Mouse (Mus musculus): ENCODE results near the gene Pde10a.
A peak's percentile ranks its signal among the peaks of the same experiment; 100 is the strongest.

The Pde10a gene

DNA sequence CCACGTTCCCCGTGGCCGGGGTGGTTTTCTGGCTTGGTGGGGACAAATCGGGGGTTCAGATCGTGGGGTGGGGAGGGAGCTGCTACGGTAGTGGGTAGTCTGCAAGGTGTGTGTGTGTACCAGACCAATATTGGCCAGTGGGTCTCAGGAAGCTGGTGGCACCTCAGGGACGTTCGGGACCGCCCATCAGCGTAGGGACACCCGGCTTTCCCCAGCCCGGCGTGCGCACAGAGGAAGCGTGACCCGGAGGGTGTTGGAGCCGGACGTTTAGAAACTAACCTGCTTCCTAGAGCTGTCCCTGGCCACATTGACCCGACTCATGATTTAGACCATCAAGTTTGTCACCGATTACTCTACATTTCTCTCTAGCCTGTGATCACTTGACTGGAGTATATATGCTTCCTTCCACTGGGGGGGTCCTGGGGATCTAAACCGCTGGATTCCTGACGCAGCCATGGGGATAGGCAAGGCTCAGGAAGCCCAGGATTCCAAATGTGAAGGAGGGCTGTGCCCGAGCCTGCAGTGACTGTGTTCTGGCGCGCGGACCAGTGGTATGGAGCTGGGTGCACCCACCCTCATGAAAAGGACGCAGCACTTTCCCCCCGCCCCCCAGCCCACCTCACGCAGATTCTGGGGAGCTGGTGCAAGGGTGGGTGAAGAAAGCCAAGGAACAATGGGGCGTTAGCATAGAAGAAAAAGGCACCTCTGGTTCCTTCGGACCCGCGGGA lies 277.2 kb downstream of the Pde10a start:
- peak; percentile 39 to 41 for DNase-seq

DNA sequence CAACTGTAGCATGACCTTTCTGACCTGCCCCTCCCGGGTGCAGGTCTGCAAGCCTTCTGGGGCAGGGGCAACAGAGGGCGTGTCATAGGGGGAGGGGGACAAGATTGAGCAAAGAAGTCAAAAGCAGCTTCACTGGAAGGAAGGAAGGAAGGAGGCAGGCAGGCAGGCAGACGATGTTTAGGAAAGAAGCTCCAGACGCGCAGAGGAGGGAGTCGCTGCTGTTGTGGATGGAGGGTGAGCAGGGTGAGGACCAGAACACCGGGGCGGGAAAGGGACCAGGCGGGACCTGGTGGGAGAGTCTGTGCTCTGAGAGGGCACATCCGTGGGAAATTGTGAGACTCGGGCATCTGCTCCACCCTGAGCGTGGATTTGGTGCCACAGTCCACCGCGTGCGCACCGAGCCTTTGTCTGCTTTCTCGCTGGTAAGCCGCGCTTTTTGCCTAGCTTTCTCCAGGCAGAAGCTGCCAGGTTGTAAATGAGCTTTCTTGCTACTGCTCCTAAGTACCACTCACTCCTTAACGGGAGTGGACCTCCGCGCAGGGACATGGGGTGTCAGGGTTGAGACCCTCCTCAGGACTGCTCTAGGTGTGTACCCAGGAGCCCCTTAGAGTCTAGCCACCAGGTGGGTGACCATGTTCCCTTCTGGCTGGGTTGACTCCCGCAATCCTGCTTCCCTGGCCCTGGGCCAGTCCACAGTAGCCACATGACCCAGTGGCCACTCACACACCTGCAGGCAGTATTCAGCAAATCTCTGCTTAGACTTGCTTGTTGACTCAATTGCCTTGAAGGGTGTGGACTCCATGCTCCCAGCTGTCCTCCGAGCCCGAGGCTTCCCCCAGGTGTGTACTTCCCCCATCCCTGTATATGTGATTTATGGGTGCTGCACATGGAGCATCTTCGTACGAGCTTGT lies 278.0 kb downstream of the Pde10a start:
- peak; percentile 45 to 51 for DNase-seq

DNA sequence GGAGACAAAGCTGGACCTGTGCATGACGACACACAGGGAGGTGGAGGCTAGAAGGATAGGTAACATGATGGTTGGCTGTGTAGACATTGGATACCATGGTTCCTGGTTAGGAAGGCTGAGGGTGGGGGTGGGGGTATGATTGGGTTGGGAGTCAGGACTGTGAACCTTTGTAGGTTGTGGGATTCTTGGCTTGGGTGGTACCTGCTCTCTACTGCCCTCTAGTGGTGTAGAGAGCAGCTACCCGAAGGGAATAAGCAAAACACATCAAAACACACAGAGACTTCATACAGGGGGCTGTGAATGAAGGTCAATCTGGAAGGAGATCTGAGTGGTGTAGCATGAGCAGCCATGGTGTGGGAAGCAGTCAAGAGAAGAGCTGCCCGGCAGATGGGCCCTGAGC lies 282.2 kb downstream of the Pde10a start:
- peak; percentile 64 to 74 for DNase-seq

DNA sequence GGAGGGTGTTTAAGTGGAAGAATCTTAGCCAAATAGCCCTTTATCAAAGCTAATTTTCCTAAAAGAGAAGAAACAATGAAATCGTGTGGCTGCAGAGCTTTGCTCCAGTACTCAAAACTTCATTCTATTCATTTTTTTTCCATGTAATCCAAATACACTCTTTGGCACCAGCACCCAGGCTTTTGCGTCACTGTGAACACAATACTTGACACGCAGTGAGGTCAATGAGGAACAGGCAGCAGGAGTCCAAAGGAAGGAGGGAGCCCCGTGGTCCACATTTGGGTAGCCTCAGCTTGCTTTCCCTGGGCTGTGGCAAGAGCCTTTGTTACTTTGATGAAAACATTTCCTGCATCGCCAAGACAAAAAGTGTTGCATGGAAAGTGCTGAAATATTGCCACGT lies 284.6 kb downstream of the Pde10a start:
- no peak for DNase-seq

DNA sequence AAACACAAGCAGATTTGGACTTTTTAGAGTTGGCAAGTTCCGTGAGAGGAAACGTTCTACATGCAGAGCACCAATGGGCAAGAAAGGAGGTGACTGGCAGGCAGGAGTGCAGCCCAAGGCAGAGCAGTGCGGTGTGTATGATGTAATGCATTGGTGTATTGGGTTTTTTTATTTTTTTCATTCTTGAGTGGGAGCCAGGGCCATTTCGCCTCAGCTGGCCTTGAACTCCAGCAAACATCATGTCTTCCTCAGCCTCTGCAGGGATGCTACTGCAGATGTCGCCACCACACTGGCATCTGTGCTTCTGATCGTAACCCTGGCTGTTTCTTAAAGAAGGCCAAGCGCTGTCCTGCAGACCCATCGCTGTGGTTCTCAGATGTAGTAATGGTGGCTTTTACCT lies 285.0 kb downstream of the Pde10a start:
- DNase-seq = no peak

DNA sequence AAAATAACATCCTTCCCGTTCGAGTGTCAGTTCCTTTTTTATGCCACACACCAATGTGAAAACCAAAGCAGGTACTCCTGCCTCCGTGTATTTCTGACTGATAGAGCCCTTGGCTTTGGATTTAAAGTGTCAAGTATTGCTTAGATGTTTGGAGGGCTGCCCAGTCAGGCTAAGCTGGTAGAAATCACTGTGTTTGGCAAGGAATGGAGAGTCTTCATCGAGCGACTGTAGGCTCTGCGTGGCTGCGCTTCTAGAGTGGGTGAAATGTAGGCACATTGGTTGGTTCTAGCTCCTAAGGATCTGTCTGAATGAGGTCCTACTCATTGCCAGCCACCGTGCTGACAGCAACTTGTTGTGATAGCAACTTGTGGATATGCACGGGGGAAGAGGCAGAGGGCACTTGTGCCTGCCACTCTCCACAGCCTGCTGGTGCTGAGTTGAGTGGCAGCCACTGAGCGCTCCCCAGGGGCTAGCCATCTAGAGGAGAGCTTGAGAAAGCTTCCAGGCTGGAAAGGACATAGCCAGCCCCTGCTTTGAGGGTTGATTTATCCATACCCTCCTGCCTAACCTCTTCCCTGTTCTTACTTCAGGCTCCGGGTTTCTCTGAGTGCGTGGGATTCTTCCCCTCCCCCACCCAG lies 287.2 kb downstream of the Pde10a start:
- peak; percentile 53 to 73 for DNase-seq

DNA sequence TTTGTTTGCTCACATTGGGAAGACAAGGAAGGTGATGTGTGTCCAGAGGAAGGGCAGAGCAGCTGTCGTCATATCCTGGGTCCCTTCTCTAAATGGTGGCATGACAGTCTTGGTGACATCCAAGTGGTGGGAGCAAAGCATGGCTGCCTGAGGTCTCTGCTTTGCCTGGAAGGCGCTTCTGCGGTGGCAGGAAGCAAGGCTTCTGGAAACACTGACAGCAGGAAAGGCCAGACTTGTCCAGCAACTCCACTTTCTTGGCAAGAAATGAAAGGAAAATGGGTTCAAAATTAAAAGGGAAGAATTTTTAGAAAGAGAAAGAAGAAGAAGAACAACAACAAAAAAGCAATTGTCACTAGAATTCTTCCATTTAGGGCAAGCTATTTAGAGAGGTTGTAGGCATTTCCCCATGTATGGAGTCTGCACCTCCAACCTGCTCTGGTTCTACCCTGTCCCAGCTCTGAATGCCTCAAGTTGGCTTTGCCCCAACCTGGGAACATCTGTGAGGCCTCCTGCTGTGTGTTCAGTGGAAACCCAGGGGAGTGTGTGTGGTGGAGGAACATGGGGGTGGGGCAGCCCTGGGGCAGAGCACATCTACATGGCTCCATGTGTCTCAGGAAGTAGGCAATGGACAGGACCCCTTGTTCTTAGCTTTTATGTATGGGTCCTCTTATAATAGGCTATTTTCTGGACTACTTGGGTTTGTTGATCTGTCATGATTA lies 288.8 kb downstream of the Pde10a start:
- no peak for DNase-seq

DNA sequence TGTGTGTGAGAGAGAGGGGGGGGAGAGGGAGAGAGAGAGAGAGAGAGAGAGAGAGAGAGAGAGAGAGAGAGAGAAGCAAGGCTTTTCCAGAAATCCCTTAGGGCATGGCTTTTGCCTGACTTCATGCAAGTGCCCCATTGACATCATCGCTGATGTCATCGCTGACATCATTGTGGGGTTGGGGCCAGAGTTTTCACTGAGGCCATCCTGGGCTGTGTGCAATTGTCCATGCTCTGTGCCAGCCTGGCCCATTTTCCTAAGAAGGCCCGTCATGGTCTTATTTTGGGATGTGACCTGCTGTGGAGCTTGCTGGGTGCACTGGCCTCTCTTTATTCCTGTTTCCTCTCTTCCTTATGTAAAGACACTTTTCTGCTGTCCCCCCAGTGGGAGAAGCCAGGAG lies 290.2 kb downstream of the Pde10a start:
- DNase-seq = no peak

DNA sequence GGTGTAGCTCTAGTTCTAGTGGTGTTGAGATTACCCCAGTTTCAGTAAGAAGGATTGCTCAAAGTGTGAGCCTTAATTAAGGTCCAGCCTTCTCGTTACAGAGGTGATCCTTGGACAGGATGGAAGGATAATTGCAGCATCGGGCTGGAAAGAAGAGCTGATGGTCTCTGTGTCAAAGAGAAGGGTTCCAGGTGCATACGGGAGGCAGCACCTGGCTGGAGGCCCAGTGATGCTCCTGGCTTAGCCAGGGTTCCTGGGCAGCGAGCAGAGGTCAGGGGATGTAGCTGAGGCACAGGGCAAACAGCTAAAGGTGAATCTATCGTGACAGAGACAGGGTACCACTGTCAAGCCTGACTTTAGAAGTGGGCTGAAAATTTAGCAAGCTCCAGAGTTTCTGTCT lies 290.7 kb downstream of the Pde10a start:
- peak in 1 of 2 experiments; percentile 42 for DNase-seq

DNA sequence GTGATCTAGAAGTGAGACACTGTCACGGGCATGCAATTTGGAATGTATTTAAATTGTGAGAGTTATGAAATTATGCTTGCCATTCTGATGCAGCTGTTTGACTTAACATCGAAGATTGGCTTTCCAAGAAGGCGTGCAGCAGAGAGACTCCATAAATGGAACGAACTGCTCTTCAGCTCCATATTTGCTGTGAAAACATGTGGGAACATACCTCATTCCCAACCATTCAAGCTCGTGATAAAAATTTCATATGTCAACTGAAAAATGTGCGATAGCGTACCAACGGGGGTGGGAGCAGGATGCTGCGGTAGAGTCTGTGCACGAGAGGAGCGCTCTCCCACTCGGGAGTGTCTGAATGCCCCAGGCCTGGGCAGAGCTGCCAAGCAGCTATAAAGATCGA lies 293.5 kb downstream of the Pde10a start:
- DNase-seq = no peak

DNA sequence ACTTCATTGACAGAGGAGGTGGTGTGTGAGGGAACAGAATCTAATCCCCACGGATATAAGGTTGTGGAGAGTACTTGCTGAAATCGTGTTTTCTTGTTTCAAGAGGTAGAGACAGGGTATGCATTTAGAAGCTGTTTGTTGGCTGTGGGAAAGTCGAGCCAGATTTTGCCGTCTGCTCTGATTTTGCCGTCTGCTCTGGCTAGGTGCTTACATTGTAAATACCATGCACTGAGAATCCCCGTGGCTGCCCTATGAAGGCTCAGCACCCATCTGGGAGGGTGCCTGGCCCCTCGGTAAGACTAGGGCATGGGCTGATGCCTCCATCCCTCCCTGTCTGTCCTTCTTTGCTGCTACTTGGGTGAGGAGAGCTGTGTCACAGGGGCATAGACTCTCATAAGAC lies 298.4 kb downstream of the Pde10a start:
- DNase-seq = no peak

DNA sequence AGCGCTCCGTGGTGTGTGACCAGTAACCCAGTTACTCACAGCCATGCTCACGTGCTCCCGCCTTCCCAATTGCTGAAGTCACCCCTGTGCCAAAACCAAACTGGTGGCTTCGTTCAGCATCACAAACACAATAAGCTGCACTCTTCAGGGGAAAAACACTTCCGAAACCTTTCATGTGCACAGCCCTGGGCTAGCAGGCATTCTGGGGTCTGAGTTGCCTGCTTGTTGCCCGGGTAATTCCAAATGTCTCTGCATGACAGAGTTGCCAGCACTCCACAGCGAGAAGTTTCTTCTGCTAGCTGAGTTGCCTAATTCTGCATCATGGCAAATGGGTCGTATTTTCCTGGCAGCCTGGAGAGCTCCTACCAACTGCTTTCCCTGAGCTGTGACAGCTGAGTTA lies 302.0 kb downstream of the Pde10a start:
- DNase-seq = peak; percentile 38 to 51

DNA sequence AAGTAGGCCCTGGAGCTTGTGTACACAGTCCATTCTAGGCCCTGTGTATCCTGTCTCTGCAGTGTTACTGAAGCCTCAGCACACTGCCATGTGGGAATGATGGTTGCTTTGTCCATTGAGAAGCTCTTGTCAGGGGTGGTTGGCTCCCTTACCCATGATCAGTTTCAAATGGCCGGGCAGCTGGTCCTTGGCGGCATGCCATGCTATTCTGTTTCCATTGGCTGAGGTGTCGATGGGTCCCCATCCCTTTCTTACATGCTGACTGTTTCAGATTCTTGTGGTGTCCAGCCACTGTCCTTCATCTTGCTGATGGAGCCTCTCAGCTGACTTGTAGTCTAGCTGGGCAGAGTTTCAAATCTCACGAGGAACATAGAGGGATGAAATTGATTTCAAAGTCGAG lies 305.8 kb downstream of the Pde10a start:
- DNase-seq = peak; percentile 77 to 78

DNA sequence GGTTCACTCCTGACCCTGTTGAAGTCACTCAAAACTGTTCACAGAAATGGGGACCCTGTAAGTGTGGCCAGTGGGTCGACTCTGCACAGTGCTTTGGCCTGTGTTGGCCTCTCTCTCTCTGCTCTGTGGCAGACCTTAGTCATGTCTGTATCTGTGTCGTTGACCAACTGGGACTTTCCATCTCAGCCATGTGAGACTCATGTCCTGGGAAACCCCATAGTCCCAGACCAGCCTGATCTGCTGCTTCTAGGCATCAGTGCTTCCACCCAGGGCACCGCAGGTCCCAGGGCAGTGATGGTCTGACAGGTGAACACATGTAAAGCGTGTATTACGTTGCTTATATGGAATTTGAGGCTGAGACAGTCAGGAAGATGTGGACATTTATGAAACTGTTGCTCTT lies 311.1 kb downstream of the Pde10a start:
- no peak for DNase-seq

DNA sequence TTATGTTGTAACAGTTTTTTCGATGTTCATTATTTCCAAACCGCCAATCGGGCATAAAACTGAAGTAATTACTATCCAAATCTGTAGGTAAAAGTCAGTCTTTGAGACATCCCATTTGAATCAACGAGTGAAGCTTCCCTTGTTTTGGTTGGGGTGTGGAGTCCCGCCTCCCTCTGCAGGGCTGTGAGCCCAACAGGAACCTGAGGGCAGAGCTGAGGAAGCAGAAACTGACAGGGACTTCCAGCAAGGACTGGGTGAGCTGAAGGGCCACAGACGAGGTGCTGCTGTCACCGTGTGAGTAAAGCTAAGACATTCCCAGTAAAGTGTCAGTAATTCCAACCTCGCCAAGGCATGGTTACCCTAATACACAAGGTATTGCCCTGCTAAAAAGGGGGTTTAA lies 313.1 kb downstream of the Pde10a start:
- no peak for DNase-seq

DNA sequence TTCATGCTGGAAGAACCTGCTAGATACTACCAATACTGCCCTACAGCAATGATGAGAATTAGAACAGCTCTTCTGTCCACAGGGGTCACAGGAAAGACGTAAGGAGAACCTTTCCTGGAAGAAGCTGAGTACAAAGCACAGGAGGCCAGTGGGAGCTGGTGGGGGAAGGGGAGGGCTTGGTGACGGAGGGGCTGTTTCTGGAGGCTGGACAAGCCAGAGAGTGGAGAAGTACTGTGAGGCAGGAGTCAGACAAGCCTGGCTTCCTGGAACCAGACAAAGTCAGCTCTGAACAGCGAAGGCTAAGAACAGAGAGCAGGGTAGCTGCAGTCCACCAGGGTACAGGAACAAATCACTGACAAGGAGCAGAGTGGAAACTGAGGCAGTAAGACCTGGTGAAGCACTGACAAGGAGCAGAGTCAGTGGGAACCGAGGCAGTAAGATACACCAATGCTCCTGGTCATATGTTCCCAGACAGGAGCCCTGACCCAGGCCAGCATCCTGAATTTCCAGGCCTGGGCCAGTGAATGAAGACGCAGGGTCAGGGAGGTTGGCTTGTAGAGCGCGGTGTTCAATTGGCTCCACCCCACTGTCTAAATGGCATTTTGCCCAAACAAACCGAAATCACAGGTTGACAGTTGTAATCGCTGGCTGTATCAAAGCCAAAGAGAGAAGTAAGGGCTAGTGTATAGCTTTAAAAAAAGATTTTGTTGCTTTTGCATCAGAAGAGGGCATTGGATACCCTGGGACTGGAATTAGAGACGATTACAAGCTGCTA lies 314.3 kb downstream of the Pde10a start:
- peak; percentile 52 to 58 for DNase-seq

DNA sequence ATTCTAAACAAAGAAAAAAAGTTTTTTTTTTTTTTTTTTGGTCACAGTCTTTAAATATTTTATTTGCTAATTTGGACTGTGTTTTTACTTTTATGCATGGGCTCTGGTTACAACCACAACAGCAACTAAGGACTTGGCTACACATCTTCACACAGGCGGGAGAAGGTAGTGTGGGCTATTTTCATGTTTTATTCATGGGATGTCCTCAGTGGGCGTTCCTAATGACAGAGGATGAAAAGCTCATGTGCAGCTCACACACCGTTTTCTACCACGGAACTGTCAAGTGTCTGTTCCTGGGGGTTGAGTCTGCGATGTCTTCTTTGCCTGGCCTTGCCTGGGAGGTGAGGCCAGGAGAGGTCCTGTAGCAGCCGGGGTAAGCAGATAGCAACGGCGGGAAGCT lies 315.9 kb downstream of the Pde10a start:
- no peak for DNase-seq

DNA sequence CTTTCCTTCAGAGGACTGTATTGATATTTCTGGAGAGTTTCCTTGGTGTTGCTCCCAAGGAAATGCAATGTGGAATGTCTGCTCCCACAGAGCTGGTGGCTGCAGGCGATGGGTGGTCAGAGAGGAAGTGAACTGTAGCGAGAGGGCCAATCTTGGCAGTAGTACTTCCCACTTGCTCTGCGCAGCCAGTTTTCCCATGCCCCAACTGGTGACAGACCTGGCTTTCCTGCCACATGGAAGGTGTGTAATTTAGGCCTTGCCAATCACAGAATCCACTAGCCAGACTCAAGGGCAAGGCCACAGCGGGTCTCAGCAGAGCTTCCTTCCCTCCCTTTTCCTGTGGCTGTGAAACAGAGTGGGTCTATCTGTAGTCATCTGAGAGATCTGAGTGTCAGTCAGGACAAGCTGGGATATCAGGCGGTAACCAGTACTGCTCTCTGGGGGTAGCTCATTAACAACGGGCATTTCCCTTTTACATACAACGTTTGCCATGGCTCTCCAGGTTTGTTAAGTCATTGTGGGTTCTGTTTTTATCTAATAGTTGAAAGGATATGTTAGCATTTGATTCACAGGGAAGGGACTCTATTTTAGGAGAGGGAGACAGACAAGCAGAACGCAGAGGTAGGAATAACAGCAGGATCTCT lies 316.8 kb downstream of the Pde10a start:
- peak; percentile 51 to 66 for DNase-seq

DNA sequence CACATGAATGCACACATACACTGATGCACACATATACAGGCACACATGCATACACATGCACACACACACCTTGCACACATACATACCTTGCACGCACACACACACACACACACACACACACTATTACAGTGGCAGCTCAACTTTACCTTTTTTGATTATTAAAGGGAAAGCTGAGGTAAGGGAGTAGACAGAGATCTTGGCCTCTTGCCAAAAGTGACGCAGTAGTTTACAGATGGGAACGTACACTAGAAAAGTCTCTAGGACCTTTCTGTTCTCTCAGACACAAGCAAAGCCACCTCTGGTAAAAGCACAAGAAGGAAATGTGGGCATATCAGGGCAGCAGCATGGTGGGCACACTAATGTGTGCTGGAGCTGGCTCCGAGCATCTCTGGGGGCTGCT lies 317.5 kb downstream of the Pde10a start:
- peak; percentile 44 to 63 for DNase-seq

DNA sequence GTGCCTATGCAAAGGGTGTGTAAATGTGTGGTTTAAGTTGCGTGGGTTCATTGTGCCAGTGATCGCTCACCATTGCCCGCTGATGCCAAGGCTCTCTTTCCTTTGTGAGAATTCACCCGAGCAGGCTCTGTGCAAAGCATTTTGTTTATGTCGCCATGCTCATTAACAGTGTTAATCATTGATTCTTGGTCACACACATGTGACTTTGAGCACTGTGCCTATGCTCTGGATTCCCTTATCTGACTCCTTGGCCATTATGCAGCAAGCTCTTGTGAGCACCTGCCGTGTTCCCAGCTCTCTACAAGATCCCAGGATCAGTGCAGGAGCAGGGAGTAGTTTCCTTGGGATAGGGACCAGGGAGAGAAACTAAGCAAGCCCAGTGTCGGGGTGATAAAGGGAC lies 318.8 kb downstream of the Pde10a start:
- no peak for DNase-seq

DNA sequence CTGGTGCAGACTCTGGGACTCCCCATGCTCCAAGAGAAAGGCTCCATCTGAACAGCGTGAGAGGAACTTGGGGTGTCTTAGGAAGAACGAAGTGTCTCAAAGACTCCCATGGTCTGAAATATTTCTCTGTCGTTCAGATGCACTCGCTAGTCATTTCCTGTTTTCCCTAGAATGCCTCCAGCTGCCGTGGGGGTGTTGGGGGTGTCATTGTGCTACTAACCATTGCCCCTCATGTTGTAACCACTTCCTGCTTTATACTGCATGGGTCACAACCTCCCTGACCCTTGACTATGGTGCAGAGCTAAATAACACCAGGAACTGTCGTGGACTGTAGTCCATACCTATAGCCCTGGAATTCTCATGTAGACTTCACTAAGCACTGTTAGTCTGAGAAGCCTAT lies 321.3 kb downstream of the Pde10a start:
- DNase-seq = no peak

DNA sequence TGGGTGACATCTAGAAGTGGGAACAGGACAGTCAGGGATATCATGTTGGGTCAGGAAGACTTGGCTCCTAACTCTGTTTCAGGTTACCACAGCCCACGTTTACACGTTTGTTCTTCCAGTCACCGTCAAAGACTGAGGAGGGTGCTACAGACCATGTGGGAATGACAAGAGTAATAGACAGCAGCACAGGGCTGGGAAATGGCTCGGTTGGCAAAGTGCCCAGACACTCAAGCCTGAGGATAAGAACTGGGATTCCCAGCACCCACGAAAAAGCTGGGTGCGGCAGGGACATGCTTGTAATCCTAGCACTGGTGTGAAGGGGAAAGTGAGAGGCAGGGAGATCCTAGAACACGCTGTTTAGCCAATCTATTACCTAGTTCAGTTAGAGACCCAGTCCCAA lies 322.4 kb downstream of the Pde10a start:
- DNase-seq = peak; percentile 57 to 60
